Mouse (Mus musculus) right cerebral cortex, postnatal 4 days (tissue): ENCODE data around the gene Tcp11.

ENCODE experiments used
- DNase-seq: peaks from one replicate; pipeline ENCODE4 v3.0.0-alpha.2; 2022

Gene Tcp11

GRCm38 (mm10) chr17:28082863-28083262 lies 2.4 kb upstream of the Tcp11 start:
- DNase-seq = no peak

GRCm38 (mm10) chr17:28081856-28082255 lies 1.4 kb upstream of the Tcp11 start:
- DNase-seq = no peak

GRCm38 (mm10) chr17:28081385-28081784 lies 946 bp upstream of the Tcp11 start:
- DNase-seq = peak; percentile 69

- no peak for DNase-seq
Measured at GRCm38 (mm10) chr17:28080817-28081165, 352 bp upstream of the Tcp11 start.

DNA sequence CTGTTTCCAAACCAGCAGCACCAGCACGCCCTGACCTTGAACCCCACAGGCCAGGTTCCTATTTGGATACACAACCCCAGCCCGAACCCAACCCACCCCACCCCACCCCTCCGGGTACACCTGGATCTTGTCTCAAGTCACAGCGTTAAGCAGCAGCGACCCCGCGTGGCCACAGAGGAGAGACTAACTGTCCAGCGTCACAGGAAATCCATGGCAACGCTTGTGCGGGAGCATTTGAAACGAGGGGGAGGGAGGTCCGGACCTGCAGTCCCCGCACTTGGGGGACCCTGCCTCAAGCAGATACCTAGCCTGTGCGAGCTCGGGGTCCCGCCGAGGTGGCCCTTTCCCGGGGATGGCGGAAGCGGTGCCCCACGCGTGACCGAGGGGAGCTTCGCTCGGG lies 821 bp downstream of the Tcp11 start:
- peak; percentile 95 for DNase-seq

DNA sequence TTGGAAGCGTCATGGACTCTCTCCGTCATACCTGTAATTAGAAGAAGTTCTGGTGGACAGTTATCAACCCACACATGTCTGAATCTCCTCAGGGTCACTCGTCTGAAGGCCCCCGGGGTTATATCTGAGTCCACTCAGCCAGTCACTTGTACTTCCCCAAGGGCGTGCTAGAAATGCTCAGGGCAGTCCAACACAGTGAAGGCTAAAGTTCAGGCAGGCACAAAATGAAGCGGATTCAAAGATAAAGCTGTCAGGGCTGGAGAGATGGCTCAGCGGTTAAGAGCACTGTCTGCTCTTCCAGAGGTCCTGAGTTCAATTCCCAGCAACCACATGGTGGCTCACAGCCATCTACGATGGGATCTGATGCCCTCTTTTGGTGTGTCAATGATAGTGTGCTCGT lies 2.4 kb downstream of the Tcp11 start:
- DNase-seq = no peak

GRCm38 (mm10) chr17:28074486-28074885 lies 6.0 kb downstream of the Tcp11 start:
- DNase-seq = no peak

DNA sequence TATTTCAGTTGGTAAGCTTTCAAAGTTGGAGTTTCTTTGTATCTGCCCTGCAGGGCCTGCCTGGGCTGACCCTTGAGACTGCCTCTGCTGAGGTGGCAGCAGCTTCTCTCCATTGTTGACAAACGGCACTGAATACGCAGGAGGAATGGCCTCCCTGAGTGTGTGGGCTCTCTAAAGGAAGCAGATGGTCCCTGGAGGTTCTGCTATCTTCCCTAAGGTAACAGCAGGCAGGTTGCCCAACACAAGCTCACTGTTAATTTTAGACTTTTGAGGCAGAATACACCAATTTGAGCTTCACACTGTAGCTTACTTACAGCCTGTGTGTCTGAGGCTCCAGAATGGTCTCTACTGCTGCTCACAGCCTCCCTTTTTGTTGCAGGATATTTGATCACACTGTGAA lies 7.7 kb downstream of the Tcp11 start:
- DNase-seq = no peak

- DNase-seq = peak; percentile 46
Measured at GRCm38 (mm10) chr17:28070256-28070655, 10.2 kb downstream of the Tcp11 start.

DNA sequence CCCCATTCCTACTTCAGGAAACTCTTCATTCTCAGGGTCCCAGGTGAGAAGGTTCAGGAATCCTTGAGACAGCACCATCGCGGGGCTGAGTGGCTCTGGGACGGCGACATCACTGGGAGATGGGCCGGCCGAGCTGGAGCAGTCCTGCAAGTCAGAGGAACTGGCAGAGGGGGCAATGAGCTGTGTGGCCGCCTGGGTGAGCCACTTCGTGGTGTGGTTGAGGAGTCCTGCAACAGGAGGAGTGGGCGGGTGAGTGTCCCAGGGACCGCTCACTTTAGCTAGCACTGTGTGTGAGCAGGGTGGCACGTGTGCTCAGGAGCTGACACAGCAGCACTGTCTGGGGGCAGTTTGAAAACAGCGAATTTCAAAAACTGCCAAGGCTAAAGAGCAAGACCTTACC lies 11.0 kb downstream of the Tcp11 start:
- no peak for DNase-seq

DNA sequence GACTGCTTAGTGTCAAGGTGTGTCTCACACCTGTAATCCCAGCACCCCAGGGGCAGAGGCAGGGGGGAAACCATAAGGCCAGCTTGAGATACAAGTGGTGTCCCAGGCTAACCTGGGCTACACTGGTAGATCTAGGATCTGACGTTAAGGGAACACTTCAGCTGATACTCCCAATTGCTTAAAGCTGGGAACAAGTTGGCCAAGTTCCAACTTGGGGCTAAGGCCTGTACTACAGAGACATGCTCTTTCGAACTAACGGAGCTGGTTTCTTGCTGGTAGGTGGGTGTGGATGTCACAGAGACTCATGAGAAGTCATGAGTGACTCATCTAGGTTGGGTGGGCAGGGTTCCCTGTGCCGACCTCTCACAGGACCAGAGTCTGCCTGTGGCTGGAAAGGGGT lies 13.1 kb downstream of the Tcp11 start:
- no peak for DNase-seq

GRCm38 (mm10) chr17:28063163-28063562 lies 17.3 kb downstream of the Tcp11 start:
- DNase-seq = no peak

- no peak for DNase-seq
Measured at GRCm38 (mm10) chr17:28062710-28063109, 17.7 kb downstream of the Tcp11 start.

DNA sequence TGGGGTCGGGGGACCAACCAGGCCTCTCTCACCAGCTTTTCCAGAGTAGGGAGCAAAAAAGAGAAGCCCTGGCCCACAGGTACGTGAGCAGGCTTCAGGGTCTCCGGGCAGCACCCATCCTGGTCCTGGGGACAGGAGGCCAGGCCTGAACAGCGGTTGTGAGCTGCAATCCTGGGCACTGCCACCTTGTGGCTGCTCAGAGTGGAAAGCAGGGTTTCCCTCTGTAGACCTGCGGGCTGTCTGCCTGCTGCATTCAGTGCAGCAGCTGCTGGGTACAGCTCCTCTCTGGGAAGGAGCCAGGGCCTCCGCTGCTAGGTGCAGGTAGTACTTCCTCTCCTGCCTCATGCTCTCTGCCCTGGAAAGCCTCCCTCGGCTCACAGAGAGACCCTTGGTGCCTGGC lies 19.0 kb downstream of the Tcp11 start:
- peak; percentile 44 for DNase-seq

- no peak for DNase-seq
Measured at GRCm38 (mm10) chr17:28060681-28061080, 19.8 kb downstream of the Tcp11 start.

DNA sequence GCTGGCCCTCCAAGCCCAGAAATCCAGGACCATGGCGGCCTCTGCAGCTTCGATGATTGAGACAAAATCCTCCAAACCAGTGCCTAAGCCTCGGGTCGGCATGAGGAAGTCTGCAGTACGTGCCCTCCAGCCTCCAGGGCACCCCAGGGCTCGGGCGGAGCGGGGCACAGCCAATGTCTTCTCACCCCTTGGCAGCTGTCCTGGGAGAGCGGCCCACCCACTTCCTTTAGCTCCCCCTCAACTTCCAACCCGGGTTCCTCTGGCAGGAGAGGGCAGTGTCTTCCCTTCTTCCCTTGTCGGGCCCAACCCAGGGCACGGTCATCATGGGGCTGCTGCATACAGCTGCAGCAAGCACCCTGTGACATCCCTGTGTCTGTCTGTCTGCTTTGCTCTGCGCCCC lies 22.1 kb downstream of the Tcp11 start:
- DNase-seq = no peak

GRCm38 (mm10) chr17:28052293-28052863 lies 28.1 kb downstream of the Tcp11 start:
- DNase-seq = no peak

DNA sequence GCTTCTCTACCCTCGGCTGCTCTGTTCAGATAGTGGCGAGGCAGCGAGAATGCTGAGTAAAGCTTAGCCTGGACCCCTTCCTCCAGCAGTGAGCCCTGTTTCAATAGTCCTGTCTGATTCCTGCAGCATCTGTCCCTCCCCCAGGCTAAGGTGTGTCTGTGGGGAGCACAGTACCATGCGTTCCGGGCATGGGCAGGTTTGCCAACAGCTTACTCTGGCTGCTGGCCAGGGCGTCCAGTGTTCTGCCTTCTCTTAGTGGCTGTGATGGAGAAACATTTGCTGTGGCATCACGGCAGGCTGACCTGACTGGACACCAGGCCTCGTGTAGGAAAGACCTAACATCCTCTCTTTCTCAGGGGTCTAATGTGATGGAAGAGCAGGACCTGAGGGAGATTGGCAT lies 30.2 kb downstream of the Tcp11 start:
- no peak for DNase-seq

- peak; percentile 34 for DNase-seq
Measured at GRCm38 (mm10) chr17:28048425-28048824, 32.0 kb downstream of the Tcp11 start.

GRCm38 (mm10) chr17:28047520-28047919 lies 32.9 kb downstream of the Tcp11 start:
- DNase-seq = no peak

- no peak for DNase-seq
Measured at GRCm38 (mm10) chr17:28047017-28047416, 33.4 kb downstream of the Tcp11 start.

- peak; percentile 59 for DNase-seq
Measured at GRCm38 (mm10) chr17:28042299-28042771, 38.1 kb downstream of the Tcp11 start.

DNA sequence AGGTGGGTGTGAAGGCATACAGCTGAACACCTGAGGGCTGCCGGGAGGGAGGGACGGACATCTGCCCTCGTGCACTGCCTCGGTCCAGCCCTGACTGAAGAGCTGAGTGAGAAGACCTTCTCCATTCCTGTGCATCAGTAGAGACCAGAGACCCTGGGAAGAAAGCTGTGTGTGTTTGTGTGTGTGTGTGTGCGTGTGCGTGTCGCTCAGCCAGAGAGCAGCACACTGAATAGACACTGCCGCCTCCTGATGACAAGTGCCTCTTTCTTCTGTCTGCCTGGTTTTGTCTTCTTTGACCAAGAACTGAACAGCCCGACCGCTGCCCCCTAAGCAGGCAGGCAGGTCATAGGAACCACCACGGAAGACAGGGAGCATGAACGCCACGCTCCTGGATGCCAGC lies 39.1 kb downstream of the Tcp11 start:
- DNase-seq = no peak

- peak; percentile 29 for DNase-seq
Measured at GRCm38 (mm10) chr17:28040620-28041019, 39.8 kb downstream of the Tcp11 start.
